Mouse (Mus musculus) cortical plate, adult 2 months (tissue): ENCODE results near the gene Chd3.

Experiments used
- CTCF ChIP-seq: fragments of 200-500 bp; IDR thresholded peaks from 2 replicates; pipeline ENCODE4 v1.5.1; 2011; ENCODE audit warnings: mild to moderate bottlenecking, control low read depth, low read length; ENCODE audit not compliant: insufficient read depth; ENCODE audit errors: extremely low read depth
- POLR2A ChIP-seq: fragments of 200-500 bp; IDR thresholded peaks from 2 replicates; pipeline ENCODE4 v1.6.1; 2011; ENCODE audit warnings: mild to moderate bottlenecking, low read length, control low read depth; ENCODE audit not compliant: insufficient read depth; ENCODE audit errors: extremely low read depth

GRCm38 (mm10) chr11:69334796-69335195 lies 34.4 kb downstream of the Chd3 start:
- TF ChIP-seq POLR2A (no peak), CTCF (no peak)
